Mouse (Mus musculus) heart, embryonic 11.5 days (tissue): ENCODE results near the gene Auts2. TPM values are rescaled to one million over a fixed set of nuclear protein-coding genes. Genes with fewer than 3 reads are reported as not detected.

ENCODE experiments used
- ATAC-seq: fragments of 200-750 bp; cut with Nextera tagmentation; replicated peaks from 2 replicates; pipeline ENCODE4 v1.8.0; 2017; ENCODE audit warnings: moderate library complexity; ENCODE audit not compliant: insufficient number of reproducible peaks, low FRiP score, low TSS enrichment
- H3K27ac ChIP-seq: fragments of 300-500 bp; sonication (generic); 2 replicates; pipeline ENCODE4 v1.5.1; 2014; ENCODE audit warnings: mild to moderate bottlenecking, low read depth, low read length
- H3K27me3 ChIP-seq: fragments of 300-500 bp; sonication (generic); 2 replicates; pipeline ENCODE4 v1.6.1; 2014; ENCODE audit warnings: mild to moderate bottlenecking, low read length, mixed read lengths; ENCODE audit not compliant: control insufficient read depth, insufficient read depth
- H3K36me3 ChIP-seq: fragments of 300-500 bp; sonication (generic); 2 replicates; pipeline ENCODE4 v1.6.1; 2014; ENCODE audit warnings: mild to moderate bottlenecking, low read length, moderate library complexity, mixed read lengths; ENCODE audit not compliant: control insufficient read depth, insufficient read depth
- H3K4me1 ChIP-seq: fragments of 300-500 bp; sonication (generic); 2 replicates; pipeline ENCODE4 v1.6.1; 2014; ENCODE audit warnings: low read length; ENCODE audit not compliant: control insufficient read depth, insufficient read depth
- H3K4me2 ChIP-seq: fragments of 300-500 bp; sonication (generic); 2 replicates; pipeline ENCODE4 v1.6.1; 2014; ENCODE audit warnings: mild to moderate bottlenecking, moderate library complexity
- H3K4me3 ChIP-seq: fragments of 300-500 bp; sonication (generic); 2 replicates; pipeline ENCODE4 v1.5.1; 2014; ENCODE audit warnings: low read depth, low read length
- H3K9ac ChIP-seq: fragments of 300-500 bp; sonication (generic); 2 replicates; pipeline ENCODE4 v1.6.1; 2014; ENCODE audit warnings: mild to moderate bottlenecking, low read depth, low read length, moderate library complexity
- H3K9me3 ChIP-seq: fragments of 300-500 bp; sonication (generic); replicated peaks from 2 replicates; pipeline ENCODE4 v1.6.1; 2016; ENCODE audit warnings: low read length; ENCODE audit not compliant: control insufficient read depth
- WGBS: fragments of 180-500 bp; shearing (Covaris S2); extraction: QIAGEN DNeasy Blood & Tissue Kit; methylation state at CpG from one replicate; pipeline ENCODE4 v1.1.7; 2014; ENCODE audit not compliant: insufficient replicate concordance; 5-methylcytosine and 5-hydroxymethylcytosine counted together
- polyA plus RNA-seq: library from polyadenylated mRNA; unstranded; fragments of >200 nt; fragmentation: Nextera tagmentation; extraction: Ambion mirVana; gene quantifications from 2 replicates; pipeline ENCODE4 v1.2.1, GENCODE M21; 2014

Auts2 gene
- polyA plus RNA-seq, 1 experiment from 2014 or later = 19.8 TPM

DNA sequence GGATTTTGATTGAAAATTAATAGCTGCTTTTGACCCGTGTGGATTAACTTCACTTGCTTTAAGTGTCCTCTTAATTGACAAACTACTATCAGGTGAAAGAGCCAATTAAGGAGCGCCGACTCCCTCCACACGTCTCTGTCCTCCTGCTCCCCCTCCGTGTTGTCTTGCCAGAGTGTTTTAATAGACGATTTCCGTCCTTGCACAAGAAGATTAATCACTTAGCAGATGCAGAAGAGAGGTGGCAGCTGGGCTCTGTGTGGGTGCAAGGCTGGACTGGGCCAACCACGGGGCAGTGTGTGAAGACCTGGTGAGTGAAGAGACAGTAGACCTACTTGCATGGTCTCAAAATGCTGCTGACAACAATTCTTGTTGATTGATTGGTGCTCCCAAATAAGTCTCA is 800.1 kb downstream of the Auts2 start:
- 65% methylated on average over 8 of the region's 8 CpGs for WGBS
- Histone ChIP-seq H3K4me2 (no peak overlapping the region), H3K4me3 (no peak overlapping the region), H3K4me1 (no peaks in the 10 kb centered on the region), H3K9ac (no peak overlapping the region), H3K27me3 (no peaks in the 10 kb centered on the region), H3K9me3 (no peaks in the 10 kb centered on the region), H3K27ac (no peak overlapping the region), H3K36me3 (no peaks in the 10 kb centered on the region)
- ATAC-seq = no peak

GRCm38 (mm10) chr5:131737476-131737875 is 805.7 kb downstream of the Auts2 start:
- WGBS = 75% methylated on average over 6 of the region's 6 CpGs
- Histone ChIP-seq H3K36me3 (no peaks in the 10 kb centered on the region), H3K27ac (no peak overlapping the region), H3K4me1 (peaks cover 5% of the 10 kb centered on the region; the same call in 1 of the 2 replicates), H3K4me3 (no peak overlapping the region), H3K9ac (no peak overlapping the region), H3K27me3 (no peaks in the 10 kb centered on the region), H3K9me3 (no peaks in the 10 kb centered on the region), H3K4me2 (no peak overlapping the region)
- no peak for ATAC-seq

DNA sequence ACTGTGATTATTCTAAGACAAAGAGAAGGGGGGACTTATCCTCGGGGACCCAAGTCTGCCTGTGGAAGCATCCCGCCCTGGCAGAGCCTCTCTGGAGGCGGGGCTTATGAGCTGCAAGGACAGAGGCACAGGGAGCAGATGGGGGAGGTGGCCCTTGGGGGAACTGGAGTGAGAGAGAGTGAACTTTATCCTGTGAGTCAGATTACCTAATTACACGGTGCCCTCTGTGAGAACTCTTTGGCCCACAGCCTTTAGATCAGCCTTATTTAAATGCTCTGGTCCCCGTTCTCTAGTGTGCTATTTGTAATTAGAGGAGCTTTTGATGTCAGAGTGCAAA is 809.9 kb downstream of the Auts2 start:
- no peak overlapping the region for H3K4me3 ChIP-seq
- no peaks in the 10 kb centered on the region for H3K36me3 ChIP-seq
- no peak overlapping the region for H3K9ac ChIP-seq
- no peak overlapping the region for H3K4me2 ChIP-seq
- 6% methylated on average over 5 of the region's 5 CpGs for WGBS
- H3K27me3 ChIP-seq = no peaks in the 10 kb centered on the region
- no peak overlapping the region for H3K27ac ChIP-seq
- no peaks in the 10 kb centered on the region for H3K9me3 ChIP-seq
- no peak for ATAC-seq
- H3K4me1 ChIP-seq = peaks cover 5% of the 10 kb centered on the region; the same call in 1 of the 2 replicates

GRCm38 (mm10) chr5:131732631-131733323 is 810.4 kb downstream of the Auts2 start:
- 53% methylated on average over 7 of the region's 7 CpGs for WGBS
- H3K4me3 ChIP-seq = no peak overlapping the region
- no peaks in the 10 kb centered on the region for H3K36me3 ChIP-seq
- no peak overlapping the region for H3K27ac ChIP-seq
- H3K9ac ChIP-seq = no peak overlapping the region
- H3K27me3 ChIP-seq = no peaks in the 10 kb centered on the region
- H3K4me1 ChIP-seq = peaks cover 5% of the 10 kb centered on the region; the same call in 1 of the 2 replicates
- no peak overlapping the region for H3K4me2 ChIP-seq
- no peak for ATAC-seq
- H3K9me3 ChIP-seq = no peaks in the 10 kb centered on the region

GRCm38 (mm10) chr5:131729456-131729855 is 813.7 kb downstream of the Auts2 start:
- Histone ChIP-seq H3K27ac (no peak overlapping the region), H3K4me2 (no peak overlapping the region), H3K9ac (no peak overlapping the region), H3K36me3 (no peaks in the 10 kb centered on the region), H3K4me3 (no peak overlapping the region), H3K9me3 (no peaks in the 10 kb centered on the region), H3K4me1 (peaks cover 9% of the 10 kb centered on the region), H3K27me3 (no peaks in the 10 kb centered on the region)
- 73% methylated on average over 4 of the region's 4 CpGs for WGBS
- ATAC-seq = no peak

DNA sequence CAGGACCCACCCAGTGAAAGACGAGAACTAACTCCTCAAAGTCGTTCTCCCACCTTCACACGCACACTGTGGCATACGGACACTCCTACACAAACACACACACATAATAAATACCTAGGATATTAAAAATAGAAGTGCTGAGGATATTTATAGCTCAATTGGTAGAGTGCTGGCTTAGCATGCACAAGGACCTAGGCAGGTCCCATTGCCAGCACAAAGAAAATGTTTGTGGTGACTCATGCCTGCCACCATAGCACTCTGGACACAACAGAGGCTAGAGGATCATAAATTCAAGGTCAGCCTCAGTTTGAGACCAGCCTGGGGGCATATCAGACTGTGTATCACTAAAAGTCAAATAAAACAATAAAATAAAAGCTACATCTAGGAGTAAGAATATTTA is 815.2 kb downstream of the Auts2 start:
- no peaks in the 10 kb centered on the region for H3K36me3 ChIP-seq
- no peak for ATAC-seq
- H3K9ac ChIP-seq = no peak overlapping the region
- no peak overlapping the region for H3K4me3 ChIP-seq
- WGBS = 66% methylated on average over 4 of the region's 4 CpGs
- no peaks in the 10 kb centered on the region for H3K27me3 ChIP-seq
- no peaks in the 10 kb centered on the region for H3K9me3 ChIP-seq
- peaks cover 4% of the 10 kb centered on the region for H3K4me1 ChIP-seq
- H3K4me2 ChIP-seq = no peak overlapping the region
- H3K27ac ChIP-seq = no peak overlapping the region

GRCm38 (mm10) chr5:131724508-131724907 is 818.6 kb downstream of the Auts2 start:
- H3K27ac ChIP-seq = no peak overlapping the region
- no peaks in the 10 kb centered on the region for H3K9me3 ChIP-seq
- peaks cover 4% of the 10 kb centered on the region for H3K4me1 ChIP-seq
- H3K27me3 ChIP-seq = no peaks in the 10 kb centered on the region
- WGBS = 87% methylated on average over 1 of the region's 1 CpGs
- no peaks in the 10 kb centered on the region for H3K36me3 ChIP-seq
- no peak overlapping the region for H3K4me2 ChIP-seq
- no peak overlapping the region for H3K9ac ChIP-seq
- no peak for ATAC-seq
- no peak overlapping the region for H3K4me3 ChIP-seq

- Histone ChIP-seq H3K4me1 (peaks cover 4% of the 10 kb centered on the region), H3K36me3 (no peaks in the 10 kb centered on the region), H3K9me3 (no peaks in the 10 kb centered on the region), H3K27ac (no peak overlapping the region), H3K9ac (no peak overlapping the region), H3K4me3 (no peak overlapping the region), H3K4me2 (no peak overlapping the region), H3K27me3 (no peaks in the 10 kb centered on the region)
- WGBS = 79% methylated on average over 6 of the region's 6 CpGs
- no peak for ATAC-seq
Observed at GRCm38 (mm10) chr5:131722791-131723190, 820.4 kb downstream of the Auts2 start.

DNA sequence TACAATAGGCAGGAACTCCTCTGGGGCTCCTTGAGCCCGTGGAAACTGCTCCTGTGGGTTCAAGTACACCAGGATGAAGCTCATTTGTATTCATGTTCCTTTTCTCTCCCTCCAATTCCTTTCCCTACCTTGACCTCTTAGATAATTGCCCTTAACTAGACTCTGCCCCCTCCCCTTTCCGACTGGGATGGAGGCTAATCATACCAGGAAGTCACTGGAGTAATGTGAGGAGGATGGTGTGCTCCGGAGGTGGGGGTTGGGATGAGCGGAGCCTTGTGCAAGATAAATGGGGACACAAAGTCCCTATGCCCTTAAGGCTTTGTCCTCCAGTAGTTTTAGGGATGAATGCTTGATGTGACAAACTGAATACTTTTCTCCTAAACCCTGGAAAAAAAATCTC is 820.8 kb downstream of the Auts2 start:
- Histone ChIP-seq H3K27ac (no peak overlapping the region), H3K4me2 (no peak overlapping the region), H3K9ac (no peak overlapping the region), H3K9me3 (no peaks in the 10 kb centered on the region), H3K4me1 (peaks cover 4% of the 10 kb centered on the region), H3K27me3 (no peaks in the 10 kb centered on the region), H3K36me3 (no peaks in the 10 kb centered on the region), H3K4me3 (no peak overlapping the region)
- 47% methylated on average over 4 of the region's 4 CpGs for WGBS
- ATAC-seq = no peak
